Mouse (Mus musculus) mesoderm, embryonic 11.5 days (tissue): Measurements from ENCODE around the gene Gm45808.
A peak's percentile ranks its signal among the peaks of the same experiment; 100 is the strongest.
"Not testable (repeated sequence)": the region's sequence is repeated elsewhere in the genome, so short reads cannot be mapped to it uniquely, and the experiment has no call there.

ENCODE experiments used
- DNase-seq: peaks from one replicate; pipeline ENCODE4 v3.0.0-alpha.2; 2012; ENCODE audit warnings: low read depth, low spot score

Gm45808 gene

DNA sequence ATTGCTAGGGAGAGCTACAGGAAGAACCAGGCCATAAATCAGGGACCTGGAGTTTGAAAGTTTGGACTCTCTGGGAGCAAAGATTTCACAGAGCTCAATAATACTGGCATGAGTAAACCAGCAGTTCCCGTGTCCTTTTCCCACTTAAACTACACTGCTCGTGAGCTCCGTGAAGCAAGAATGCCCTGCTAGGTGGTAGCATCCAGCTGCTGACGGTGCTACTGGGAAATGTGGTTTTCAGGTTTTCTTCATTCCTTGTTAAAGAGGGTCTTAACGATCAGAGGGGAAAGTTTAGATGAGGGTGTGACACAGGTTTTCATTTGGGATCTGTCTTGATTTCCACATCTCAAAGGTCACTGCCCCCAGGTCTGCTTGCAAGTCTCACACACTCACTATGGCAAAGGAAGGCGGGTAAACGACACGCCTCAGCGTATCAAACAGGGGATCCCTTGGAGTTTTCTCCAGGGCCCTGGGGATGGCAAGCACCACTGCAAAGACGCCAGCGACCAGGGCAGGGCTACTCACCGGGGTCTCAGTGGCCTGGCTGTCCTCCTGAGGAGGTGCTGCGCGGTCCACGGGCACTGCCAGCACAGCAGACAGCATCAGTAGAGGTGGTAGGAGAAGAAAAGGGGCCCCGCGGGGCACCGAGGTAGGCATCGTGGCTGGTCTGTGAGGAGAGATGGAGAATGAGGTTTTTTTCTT, 22.7 kb upstream of the Gm45808 start:
- DNase-seq: no peak

DNA sequence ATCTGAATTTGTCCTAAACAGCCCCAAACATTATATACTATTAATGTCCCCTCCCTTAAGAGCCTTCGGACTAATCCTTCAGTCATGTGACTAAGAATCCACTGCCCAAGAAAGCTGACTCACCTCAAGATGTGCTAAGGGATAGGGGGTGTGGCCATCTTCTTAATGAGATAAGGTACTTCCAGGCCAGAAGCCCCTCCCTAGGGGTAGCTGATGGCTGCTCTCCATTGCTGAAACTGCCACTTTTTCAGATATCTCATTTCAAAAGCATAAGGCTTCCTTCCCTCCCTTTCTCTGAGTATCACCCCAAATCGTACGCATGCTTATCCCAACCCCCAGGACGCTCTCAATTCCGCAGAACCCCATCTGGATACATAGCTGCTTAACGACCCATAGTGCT, 21.9 kb upstream of the Gm45808 start:
- no peak for DNase-seq

DNA sequence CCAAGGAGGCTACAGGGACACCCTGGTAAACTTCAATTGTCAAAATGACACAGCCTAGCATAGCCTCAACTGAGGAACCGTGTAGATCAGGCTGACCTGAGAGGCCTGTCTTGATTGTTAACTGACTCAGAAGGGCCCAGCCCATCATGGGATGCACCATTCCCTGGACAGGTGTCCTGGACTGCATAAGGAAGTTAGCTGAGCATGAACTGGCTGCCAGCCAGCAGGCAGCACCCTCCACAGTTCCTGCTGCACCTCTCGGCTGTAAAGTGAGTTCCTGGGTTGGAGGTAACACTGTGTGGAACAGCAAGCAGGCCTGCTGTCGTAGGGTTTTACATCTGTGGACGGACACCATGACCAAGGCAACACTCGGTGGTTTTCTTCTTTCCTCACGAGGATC, 21.0 kb upstream of the Gm45808 start:
- no peak for DNase-seq

DNA sequence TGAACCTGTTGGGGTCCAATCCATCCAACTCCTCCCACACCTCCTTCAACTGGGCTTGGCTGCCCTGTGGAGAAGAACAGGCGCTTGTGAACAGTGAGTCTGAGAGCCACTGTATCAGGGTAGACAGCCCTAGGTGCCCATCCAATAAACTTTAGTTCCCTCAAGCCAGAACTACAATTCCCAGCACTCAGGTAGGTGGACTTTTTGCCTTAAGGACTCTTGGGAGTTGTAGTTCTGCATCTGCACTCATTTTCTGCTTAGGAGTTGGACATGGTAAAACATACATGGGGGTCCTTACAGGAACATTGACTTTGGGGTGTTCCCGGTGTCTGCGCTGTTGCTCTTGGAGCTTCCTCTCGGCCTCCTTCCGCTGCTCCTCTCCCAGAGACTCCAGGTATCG, 11.8 kb upstream of the Gm45808 start:
- DNase-seq: no peak

DNA sequence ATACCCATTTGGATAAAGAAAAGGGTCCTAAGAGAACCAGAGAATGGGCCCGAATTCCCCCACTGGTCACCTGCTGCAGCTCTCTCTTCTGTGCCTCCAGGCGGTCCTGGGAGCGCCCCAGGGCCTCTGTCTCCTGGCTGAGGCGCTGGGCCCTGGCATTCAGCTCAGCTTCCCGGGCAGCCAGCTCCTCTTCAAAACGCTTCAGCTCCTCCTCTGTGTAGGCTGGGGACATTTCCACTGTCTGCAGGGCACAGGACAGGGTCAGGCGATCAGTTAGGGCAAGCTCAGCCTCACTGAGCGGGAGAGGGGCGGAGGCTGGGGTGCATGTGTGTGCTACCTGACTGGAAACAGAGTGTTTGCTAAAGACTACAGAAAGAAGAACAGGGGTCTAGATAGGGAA, 7.9 kb upstream of the Gm45808 start:
- no peak for DNase-seq

DNA sequence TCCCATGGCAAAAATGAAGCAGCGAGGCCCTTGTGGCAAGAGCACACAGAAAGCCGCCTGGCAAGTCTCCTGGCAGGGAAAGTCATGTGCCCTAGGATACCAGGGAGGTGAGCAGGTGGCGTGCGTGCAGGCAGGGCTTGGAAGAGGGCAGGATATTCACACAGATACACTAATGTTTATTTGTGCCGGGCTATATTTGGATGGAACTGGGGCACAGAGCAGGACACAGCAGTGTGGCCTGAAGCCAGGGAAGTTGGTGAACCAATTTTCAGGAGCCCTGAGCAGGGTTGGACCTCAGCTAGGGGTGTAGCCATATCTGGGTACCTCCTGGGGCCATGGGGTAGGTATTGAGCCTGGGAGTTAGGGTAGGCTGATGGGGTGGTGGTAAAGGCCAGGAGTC, 6.3 kb upstream of the Gm45808 start:
- no peak for DNase-seq

DNA sequence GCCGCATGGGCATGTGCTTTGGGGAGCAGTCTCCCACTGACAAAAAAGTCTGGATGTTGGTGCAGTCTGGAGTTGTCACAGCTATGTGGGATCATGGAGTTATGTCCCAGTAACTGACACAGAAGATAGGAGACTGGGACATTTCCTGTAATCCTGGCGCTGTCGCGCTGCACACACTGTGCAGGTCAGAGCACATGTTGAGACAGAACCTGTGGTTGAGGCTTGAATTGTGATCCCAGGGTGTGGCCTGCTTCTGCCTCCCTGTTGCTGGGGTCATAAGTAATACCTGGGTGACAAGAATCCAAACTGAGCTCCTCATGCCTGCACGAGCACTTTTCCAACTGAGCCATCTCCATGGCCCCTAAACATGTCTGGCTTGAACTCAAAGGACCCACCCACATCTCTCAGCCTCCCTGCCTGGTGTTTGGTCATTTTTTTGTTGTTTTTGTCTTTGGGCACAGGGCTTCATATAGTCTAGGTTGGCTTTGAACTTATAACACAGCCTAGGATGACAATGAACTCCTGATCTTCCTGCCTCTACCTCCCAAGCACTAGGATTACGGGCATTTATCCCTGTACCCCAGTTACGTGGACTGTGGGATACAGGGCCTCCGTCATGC, 5.7 kb upstream of the Gm45808 start:
- no peak for DNase-seq

DNA sequence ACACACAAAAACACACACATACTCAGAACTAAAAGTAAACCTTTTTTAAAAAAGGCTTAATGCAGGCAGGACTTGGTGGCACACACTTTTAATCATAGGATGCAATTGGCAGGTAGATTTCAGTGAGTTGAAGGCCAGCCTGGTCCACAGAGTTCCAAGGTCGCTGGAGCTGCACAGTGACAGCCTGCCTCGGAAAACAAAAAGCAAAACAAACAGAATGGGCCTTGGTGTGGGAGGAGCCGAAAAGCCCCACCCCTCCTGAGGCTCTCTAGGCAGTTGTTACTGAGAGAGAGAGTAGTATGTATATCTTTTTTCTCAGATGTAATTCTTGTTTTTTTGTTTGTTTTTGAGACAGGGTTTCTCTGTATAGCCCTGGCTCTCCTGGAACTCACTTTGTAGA, 4.7 kb upstream of the Gm45808 start:
- no peak for DNase-seq

DNA sequence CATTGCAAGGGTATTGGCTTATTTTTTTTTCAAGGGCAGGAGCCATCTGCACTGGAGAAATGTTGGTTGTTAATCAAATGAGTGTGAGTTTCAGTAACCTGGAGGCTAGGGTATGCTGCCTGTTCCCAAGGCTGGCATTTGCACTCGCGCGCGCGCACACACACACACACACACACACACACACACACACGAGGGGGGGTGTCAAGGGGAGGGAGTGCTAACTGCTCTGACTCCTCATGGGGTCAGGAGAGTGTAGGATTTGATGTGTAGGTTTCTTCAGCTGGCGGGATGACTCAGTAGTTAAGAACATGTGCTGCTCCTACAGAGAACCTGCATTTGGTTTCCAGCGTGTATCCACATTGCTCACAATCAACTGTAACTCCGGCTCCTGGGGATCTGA, 4.2 kb upstream of the Gm45808 start:
- peak; percentile 40 for DNase-seq

DNA sequence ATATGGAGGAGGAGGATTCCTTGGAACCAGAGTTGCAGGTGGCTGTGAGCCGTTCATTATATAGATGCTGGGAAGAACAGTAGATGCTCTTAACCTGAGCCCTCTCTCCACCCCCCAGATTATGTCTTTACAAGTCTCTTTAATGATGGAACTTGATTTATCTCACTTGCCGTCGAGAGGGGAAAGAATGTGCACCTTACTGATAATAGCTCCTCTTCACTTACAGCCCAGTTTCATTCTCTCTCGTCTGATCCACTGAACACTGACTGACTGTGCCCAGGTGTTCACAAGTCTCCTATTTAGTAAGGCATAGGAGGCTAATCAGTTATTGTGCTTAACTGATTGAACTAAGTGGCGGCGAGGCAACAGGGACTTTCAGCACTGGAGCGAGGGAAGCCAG, 3.0 kb upstream of the Gm45808 start:
- no peak for DNase-seq

DNA sequence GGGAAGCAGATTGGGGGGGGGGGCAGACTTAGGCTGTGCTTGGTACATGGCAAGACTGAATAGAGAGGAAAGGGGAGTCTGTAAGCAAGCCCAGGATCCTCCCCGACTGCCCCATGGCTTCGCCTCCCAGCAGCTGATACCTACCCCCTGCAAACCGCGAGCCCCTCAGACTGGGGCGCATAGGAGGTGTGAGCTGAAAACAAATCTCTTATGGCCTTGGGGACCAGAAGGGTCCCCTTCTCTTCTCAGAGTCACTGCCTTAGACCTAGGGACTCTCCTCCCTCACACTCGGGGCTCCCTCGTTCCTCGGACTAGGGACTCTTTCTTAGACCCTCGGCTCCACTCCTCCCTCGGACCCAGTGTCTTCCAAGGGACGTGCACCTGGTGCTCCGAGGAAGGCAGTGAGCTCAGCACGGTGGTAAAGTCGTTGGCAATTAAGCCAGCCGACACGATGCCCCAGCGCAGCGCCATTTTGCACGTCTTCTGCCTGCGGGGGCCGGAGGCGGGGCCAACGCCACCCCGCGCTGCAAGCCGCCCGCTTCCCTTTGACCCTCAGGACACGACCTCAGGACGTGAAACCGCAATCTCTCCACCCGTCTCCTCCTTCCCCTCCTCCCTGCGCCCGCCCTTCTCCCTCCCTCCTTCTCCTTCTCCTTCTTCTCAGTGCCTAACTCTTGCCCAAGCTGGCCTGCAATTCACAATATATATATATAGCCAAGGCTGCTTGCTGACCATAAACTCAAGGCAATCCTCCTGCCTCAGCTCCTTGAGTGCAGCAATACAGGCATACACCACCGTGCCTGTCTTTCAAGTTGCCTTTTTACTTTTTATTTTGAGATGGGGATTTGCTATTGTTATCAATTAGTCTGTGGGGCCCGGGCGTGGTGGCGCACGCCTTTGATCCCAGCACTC, 1.9 kb upstream of the Gm45808 start, which contains the start of gene Dhdh:
Dhdh (minus strand) TSS at position 513 of the 912 bp plus-strand sequence.
- peak; percentile 56 for DNase-seq

DNA sequence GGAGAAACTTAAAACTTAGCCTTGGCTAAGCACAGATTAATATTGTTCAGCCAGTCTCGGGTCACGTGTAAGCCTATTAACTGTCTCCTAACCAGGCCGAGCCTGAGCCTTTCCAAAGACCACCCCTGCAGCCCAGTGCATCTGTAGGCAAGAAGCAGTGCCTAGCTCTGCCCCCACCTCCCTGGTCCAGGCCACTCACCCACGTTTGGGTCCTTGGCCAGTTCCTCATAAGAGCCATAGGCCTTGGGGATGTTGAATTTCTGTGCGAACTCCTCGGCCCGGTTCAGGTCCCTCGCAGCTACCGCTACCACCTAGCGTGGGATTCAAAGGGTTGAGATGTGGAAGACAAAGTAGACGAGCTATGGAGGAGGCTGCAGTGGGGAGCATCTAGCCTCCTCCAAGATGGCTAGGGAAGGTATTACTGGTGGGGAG, 1.3 kb upstream of the Gm45808 start:
- no peak for DNase-seq

DNA sequence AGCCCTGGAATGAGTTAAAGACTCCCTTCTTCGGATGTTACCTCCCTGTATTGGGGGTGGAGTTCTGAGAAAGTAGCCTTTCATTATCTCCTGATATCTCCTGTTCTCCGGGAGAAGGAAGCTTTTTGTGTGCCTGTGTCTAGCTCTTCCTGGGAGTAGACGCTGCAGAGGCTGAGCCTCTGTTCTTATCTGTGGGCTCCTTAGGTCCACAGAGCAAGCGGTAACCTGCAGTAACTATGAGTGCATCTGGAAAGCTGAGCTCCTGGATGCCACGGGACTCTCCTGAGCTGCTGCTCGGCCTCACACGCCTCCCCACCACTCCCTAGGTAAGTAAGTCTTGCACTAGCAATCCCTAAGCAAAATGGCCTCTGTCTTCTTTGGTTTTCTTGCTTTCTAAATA, 453 bp downstream of the Gm45808 start:
- DNase-seq: no peak

DNA sequence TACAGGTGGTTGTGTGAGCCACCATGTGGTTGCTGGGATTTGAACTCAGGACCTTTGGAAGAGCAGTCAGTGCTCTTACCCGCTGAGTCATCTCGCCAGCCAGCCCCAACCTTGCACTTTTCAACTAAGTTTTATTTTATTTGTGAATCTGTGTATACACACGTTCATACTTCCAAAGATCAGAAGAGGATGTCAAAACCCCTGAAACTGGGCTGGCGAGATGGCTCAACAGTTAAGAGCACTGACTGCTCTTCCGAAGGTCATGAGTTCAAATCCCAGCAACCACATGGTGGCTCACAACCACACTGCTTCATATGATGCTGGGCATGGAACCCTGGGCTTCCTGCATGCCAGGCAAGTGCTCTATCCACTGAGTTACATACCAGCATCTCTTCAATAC, 1.6 kb downstream of the Gm45808 start:
- DNase-seq: not testable (repeated sequence)

DNA sequence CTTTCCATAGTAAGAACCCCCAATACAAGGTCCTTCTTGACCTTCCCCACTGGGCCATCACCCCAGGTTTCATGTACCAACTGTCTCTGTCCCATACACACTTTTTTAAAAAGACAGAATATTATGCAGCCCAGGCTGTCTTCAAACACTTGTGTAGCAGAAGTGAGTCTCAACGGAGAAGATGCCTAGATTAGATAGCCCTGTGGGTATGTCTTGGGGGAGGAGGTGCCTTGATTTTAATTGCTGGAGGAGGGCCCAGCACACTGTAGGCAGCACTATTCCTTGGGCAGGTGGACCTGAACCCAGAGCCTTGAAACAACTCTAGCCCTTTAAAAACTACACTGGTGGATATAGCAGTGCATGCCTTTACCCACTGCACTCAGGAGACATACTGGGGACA, 4.4 kb downstream of the Gm45808 start:
- no peak for DNase-seq

DNA sequence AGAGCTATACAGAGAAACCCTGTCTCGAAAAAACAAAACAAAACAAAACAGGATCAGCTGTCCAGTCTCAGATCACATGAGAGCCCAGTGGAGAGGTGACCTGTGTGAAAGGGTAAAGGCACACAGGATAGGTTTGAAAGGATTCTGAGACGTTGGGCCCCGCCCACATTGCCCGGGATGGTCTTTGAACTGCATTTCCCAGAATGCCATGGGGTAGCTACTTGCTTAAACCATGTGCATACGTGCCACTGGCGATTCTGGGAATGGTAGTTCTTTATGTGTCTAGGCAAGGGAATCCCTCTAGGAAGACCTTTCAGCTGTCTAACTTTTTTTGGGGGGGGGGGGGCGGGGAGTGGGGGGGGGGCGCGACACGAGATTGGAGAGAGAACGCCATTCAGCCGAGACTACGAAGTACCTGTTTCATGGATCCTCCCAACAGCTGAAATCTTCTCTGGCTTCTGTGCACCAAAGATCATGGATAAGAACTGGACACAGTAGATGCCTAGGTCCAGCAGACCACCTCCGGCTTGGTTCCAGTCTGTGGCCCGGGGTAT, 5.2 kb downstream of the Gm45808 start, which contains the start of gene Tulp2:
Tulp2 (plus strand) TSS at position 504 of the 554 bp plus-strand sequence.
- DNase-seq: peak; percentile 43

DNA sequence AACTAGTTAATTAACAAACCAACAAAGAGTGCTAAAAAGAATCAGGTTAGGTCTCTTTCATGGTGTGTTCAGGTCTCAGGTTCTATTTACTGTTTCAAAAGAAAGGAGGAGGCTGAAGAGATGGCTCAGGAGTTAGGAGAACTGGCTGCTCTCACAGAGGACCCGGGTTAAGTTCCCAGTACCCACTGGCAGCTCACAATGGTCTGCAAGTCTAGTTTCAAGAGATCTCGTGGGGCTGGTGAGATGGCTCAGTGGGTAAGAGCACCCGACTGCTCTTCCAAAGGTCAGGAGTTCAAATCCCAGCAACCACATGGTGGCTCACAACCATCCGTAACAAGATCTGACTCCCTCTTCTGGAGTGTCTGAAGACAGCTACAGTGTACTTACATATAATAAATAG, 6.3 kb downstream of the Gm45808 start:
- not testable (repeated sequence) for DNase-seq

DNA sequence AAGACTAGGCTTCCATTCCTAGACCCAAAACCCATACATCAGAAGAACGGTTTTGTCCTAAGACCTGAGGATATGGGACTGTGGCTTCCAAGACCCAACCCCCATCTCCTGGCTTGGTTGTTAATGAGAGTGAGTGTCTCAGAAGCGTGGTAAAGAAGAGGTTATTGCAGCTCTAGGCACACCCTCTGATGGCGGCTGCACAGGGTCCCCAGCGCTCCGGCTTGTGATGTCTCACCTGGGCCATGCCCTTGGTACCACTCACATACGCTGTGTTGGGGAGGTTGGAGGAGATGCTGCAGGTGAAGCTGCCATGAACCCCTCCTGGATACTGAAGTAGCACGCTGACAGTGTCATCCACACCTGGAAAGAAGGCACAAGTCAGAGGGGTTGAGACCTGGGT, 7.8 kb downstream of the Gm45808 start:
- DNase-seq: no peak

DNA sequence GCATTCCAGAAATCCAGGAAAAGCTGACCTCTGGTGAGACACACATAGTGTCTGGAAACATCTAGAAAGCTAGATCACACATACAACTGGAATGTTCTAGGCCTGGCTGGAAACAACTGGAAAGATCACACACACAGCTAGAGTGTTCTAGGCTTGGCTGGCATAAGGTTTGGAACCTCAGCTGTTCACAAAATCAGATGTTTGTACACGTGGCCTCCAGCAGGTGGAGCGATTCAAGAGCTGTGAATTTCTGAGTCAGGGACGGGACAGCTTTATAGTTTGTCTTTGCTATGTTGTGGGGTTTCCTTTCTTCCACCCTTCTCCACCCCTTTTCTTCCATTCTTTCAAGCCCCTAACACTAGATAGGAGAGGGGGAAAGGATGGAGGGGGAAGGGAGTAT, 9.6 kb downstream of the Gm45808 start:
- peak; percentile 60 for DNase-seq

DNA sequence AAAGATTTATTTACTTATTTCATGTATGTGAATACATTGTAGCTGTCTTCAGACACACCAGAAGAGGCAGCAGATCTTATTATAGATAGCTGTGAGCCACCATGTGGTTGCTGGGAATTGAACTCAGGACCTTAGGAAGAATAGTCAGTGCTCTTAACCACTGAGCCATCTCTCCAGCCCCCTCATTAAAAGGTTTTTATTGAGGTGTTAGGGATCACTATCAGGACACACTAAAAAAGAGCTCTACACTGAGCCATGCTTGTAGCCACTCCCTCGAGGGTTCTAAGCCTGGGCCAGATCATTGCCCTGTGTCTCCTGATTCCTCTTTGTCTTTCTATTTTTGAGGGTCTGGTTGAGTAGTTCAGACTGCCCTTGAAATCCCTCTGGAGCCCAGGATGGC, 10.2 kb downstream of the Gm45808 start:
- no peak for DNase-seq

DNA sequence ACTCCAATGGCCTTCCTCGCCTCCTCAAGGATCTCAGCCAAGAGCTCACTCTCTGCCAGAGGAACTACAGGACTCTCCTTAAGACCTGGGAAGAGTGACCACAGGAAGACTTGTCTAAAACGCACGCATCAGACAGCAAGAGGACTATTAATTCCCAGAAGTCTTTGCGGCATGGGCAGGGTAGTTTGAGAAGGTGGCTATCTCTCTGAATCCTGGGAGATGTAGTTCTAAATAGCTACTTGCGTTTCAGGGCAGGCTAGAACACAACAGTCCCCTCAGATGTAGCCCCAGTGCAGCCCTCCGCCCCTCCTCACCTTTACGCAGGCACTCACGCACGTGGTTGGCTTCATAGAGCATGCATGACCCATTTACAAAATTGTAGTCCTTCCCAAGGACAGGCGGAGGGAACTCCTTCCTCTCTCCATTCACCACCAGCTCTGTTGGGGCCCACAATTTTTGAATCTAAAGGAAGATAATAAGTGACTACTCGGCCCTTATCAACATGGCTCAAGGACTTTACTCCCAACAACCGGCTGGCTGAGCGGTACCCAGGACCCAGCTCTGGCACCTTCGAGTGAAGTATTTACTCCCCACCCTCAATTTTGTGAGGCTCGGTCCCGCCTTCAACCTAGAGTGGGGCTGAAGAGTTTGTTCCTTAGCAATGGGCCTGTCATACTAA, 11.2 kb downstream of the Gm45808 start:
- DNase-seq: no peak
